Mouse (Mus musculus) ES-Bruce4 (cell line): ENCODE measurements around the gene Serpini1. TPM values are rescaled to one million over a fixed set of nuclear protein-coding genes. Genes with fewer than 3 reads are reported as not detected.

ENCODE experiments used
- H3K27ac ChIP-seq: 2 replicates; pipeline ENCODE4 v1.5.1; 2012; ENCODE audit warnings: low read length, inconsistent platforms; ENCODE audit not compliant: insufficient read depth
- H3K27me3 ChIP-seq: 2 replicates; pipeline ENCODE4 v1.6.1; 2012; ENCODE audit warnings: mild to moderate bottlenecking, low read length, inconsistent platforms; ENCODE audit not compliant: control insufficient read depth, poor library complexity, insufficient read depth, severe bottlenecking
- H3K36me3 ChIP-seq: 2 replicates; pipeline ENCODE4 v1.6.1; 2012; ENCODE audit warnings: inconsistent platforms, mild to moderate bottlenecking, low read length, moderate library complexity; ENCODE audit not compliant: control insufficient read depth, poor library complexity, insufficient read depth, severe bottlenecking
- H3K4me1 ChIP-seq: one replicate; pipeline ENCODE4 v1.8.1; 2011; ENCODE audit warnings: low read length; ENCODE audit not compliant: control insufficient read depth, insufficient read depth
- H3K4me3 ChIP-seq: 2 replicates; pipeline ENCODE4 v1.5.1; 2011; ENCODE audit warnings: low read depth, mild to moderate bottlenecking, low read length
- H3K9ac ChIP-seq: 2 replicates; pipeline ENCODE4 v1.6.1; 2012; ENCODE audit warnings: low read depth, mild to moderate bottlenecking, inconsistent platforms; ENCODE audit not compliant: poor library complexity, severe bottlenecking
- H3K9me3 ChIP-seq: replicated peaks from 2 replicates; pipeline ENCODE4 v1.6.1; 2012; ENCODE audit warnings: mild to moderate bottlenecking, low read length, inconsistent platforms; ENCODE audit not compliant: control insufficient read depth, poor library complexity, insufficient read depth, severe bottlenecking
- CTCF ChIP-seq: IDR thresholded peaks from one replicate; pipeline ENCODE4 v1.8.1; 2011; ENCODE audit warnings: low read depth, low read length
- EP300 ChIP-seq: IDR thresholded peaks from 2 replicates; pipeline ENCODE4 v1.6.1; 2011; ENCODE audit warnings: low read depth, low read length; ENCODE audit not compliant: insufficient read depth
- POLR2A ChIP-seq: IDR thresholded peaks from one replicate; pipeline ENCODE4 v1.8.1; 2011; ENCODE audit warnings: low read length; ENCODE audit not compliant: insufficient read depth
- polyA plus RNA-seq: library from polyadenylated mRNA; stranded (reverse); fragments of >200 nt; gene quantifications from 2 replicates; pipeline ENCODE4 v1.2.4, GENCODE M21; 2011; ENCODE audit warnings: low read depth; ENCODE audit not compliant: missing spikeins, insufficient read depth, insufficient read length

Serpini1 gene
- polyA plus RNA-seq, 1 experiment, result 4.6 TPM

DNA sequence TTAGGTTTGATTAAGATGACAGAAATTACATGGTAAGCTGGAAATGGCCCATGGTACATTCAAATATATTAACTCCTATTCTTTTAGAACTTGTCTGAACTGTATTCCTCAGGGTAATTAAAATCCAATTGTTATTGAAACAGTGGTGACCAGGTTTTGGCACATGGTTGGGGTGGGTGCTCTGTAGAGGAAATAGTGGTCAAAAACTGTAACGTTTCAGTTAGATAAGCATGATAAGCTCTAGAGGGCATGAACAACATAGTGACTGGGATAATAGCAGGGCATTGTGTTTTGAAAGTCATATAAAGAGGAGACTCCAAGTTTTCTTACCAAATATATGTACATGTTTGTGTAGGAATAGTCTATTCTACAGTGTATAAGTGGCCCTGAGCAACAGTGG lies 134.7 kb downstream of the Serpini1 start:
- Histone ChIP-seq H3K4me1 (no peaks in the 10 kb centered on the region), H3K9ac (no peak overlapping the region), H3K27me3 (no peaks in the 10 kb centered on the region), H3K4me3 (no peak overlapping the region), H3K9me3 (no peaks in the 10 kb centered on the region), H3K36me3 (no peaks in the 10 kb centered on the region), H3K27ac (no peak overlapping the region)
- TF ChIP-seq CTCF (no peak), POLR2A (no peak), EP300 (no peak)

Other genes with a start within 250 kb of the Serpini1 start
- gene Wdr49, start 75.4 kb upstream of the Serpini1 start, polyA plus RNA-seq, result not detected in 2 replicates
- 111 and 119 TPM in 2 replicates for gene Pdcd10, start 691 bp upstream of the Serpini1 start, polyA plus RNA-seq
- not detected in 2 replicates for gene Gm29133, start 190.7 kb downstream of the Serpini1 start, polyA plus RNA-seq